Mouse (Mus musculus) bone marrow macrophage, adult 2 months (primary cell): ENCODE results near the gene Slc25a27.

ENCODE experiments used
- CTCF ChIP-seq: IDR thresholded peaks from 2 replicates; pipeline ENCODE4 v1.5.1; 2012; ENCODE audit warnings: low read depth, mild to moderate bottlenecking, low read length, moderate library complexity
- POLR2A ChIP-seq: IDR thresholded peaks from 2 replicates; pipeline ENCODE4 v1.6.1; 2012; ENCODE audit warnings: mild to moderate bottlenecking, low read depth, low read length, borderline replicate concordance

DNA sequence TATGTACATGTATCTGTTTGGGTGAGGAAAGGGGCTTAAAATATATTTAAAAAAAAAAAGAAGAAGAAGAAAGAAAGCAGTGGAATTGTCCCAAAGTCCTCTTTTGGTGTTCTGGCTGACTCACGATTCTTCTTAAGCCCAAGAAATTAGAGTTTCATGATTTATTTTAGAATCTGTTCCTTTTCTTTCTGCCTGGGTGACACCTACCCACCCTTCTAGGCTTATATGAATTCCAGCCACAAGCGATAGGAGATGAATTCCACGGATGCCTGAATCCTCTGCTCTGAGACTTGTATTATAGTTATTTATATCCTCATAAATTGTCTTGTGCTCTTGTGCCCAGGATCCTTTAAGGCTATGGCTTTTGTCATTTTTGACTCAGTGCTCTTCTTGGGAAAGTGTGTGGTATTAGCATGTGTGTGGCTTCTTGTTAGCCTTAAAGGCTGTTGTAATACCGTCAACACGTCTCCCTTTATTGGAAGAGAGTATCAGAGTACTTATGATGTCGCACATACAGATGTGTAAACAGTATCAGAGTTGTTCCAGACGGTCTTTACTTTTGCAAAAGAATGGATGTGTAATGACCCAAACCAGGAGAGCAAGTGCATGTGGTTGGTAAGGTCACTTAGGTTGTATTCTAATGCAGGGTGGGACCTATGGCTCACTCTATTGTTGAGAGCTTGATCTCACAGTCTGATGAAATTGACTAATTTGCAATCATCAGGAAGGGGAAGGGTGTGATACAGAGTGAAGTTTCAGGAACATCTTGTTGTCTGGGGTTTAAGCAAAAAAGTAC, 44.7 kb upstream of the Slc25a27 start:
- TF ChIP-seq POLR2A, result no peak
- no peak for TF ChIP-seq CTCF
